Mouse (Mus musculus) testis, adult 2 months (tissue): ENCODE results near the gene Erp29. TPM values are rescaled to one million over a fixed set of nuclear protein-coding genes. Genes with fewer than 3 reads are reported as not detected.

ENCODE experiments used
- H3K27ac ChIP-seq: fragments of 200-500 bp; 2 replicates; pipeline ENCODE4 v1.5.1; 2012; ENCODE audit warnings: low read depth, low read length; ENCODE audit not compliant: control insufficient read depth, insufficient read depth
- H3K27me3 ChIP-seq: fragments of 200-500 bp; 2 replicates; pipeline ENCODE4 v1.6.1; 2012; ENCODE audit warnings: mild to moderate bottlenecking, low read length, moderate library complexity; ENCODE audit not compliant: control insufficient read depth, insufficient read depth
- H3K36me3 ChIP-seq: fragments of 200-500 bp; 2 replicates; pipeline ENCODE4 v1.6.1; 2012; ENCODE audit warnings: mild to moderate bottlenecking, low read length; ENCODE audit not compliant: control insufficient read depth, insufficient read depth
- H3K4me1 ChIP-seq: fragments of 200-500 bp; 2 replicates; pipeline ENCODE4 v1.6.1; 2012; ENCODE audit warnings: low read length; ENCODE audit not compliant: control insufficient read depth, insufficient read depth
- H3K4me3 ChIP-seq: fragments of 200-500 bp; 2 replicates; pipeline ENCODE4 v1.5.1; 2012; ENCODE audit warnings: low read depth, mild to moderate bottlenecking, low read length, moderate library complexity, mixed read lengths; ENCODE audit not compliant: control insufficient read depth
- CTCF ChIP-seq: fragments of 200-500 bp; IDR thresholded peaks from 2 replicates; pipeline ENCODE4 v1.5.1; 2012; ENCODE audit warnings: low read depth, mild to moderate bottlenecking, inconsistent platforms, low read length, moderate library complexity; ENCODE audit not compliant: control insufficient read depth, insufficient read depth, insufficient replicate concordance
- POLR2A ChIP-seq: fragments of 200-500 bp; IDR thresholded peaks from 2 replicates; pipeline ENCODE4 v1.6.1; 2012; ENCODE audit warnings: low read depth, mild to moderate bottlenecking, inconsistent platforms, low read length, moderate library complexity; ENCODE audit not compliant: control insufficient read depth
- polyA plus RNA-seq: library from polyadenylated mRNA; depleted of rRNA; stranded (reverse); fragments of >200 nt; gene quantifications from 2 replicates; pipeline ENCODE4 v1.2.3, GENCODE M21; 2012

Gene Erp29
- polyA plus RNA-seq, 1 experiment = 102 TPM

DNA sequence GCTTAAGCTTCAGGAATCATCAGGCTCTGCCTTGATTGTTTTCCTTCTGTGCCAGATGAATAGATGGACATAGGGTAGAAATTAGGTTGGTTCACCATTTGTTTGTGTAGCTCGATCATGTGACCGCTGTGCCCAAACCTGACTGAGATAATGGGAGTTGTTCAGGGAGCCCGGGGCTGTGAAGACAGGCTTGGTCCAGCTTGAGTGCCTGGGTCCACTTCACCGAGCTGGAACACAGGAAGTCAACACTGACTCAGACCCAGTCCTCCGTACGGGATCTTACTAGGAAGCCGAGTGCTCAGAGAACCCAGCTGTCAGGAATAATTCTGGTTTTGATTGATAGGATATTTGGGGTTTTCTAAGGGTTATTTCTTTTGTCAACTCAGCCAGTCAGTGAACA lies 22.3 kb upstream of the Erp29 start:
- H3K4me3 ChIP-seq = no peak overlapping the region
- TF ChIP-seq CTCF (no peak), POLR2A (no peak)
- no peaks in the 10 kb centered on the region; the same call in 1 of the 2 replicates for H3K36me3 ChIP-seq
- no peaks in the 10 kb centered on the region for H3K4me1 ChIP-seq
- H3K27ac ChIP-seq = no peak overlapping the region
- H3K27me3 ChIP-seq = no peaks in the 10 kb centered on the region

DNA sequence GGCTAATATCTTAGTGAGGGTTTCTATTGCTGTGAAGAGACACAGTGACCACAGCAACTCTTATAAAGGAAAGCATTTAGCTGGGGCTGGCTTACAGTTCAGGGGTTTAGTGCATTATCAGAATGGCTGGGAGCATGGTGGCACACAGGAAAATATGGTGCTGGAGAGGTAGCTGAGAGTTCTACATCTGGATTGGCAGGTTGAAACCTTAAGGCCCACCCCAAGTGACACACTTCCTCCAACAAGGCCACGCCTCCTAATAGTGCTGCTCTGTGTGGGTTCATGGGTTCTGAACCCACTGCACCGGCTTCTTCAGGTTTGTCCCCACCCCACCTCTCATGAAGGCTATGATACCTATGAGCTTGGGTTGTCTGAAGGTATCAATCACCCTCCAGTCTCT lies 20.1 kb upstream of the Erp29 start:
- H3K36me3 ChIP-seq = no peaks in the 10 kb centered on the region; the same call in 1 of the 2 replicates
- no peak overlapping the region for H3K4me3 ChIP-seq
- H3K27ac ChIP-seq = no peak overlapping the region
- no peak for TF ChIP-seq POLR2A
- no peak for TF ChIP-seq CTCF
- no peaks in the 10 kb centered on the region for H3K27me3 ChIP-seq
- H3K4me1 ChIP-seq = no peaks in the 10 kb centered on the region

- TF ChIP-seq CTCF (no peak), POLR2A (no peak)
- H3K36me3 ChIP-seq = no peaks in the 10 kb centered on the region; the same call in 1 of the 2 replicates
- H3K4me3 ChIP-seq = no peak overlapping the region
- no peak overlapping the region for H3K27ac ChIP-seq
- no peaks in the 10 kb centered on the region for H3K4me1 ChIP-seq
- H3K27me3 ChIP-seq = no peaks in the 10 kb centered on the region
Observed at GRCm38 (mm10) chr5:121469566-121469965, 17.3 kb upstream of the Erp29 start.

GRCm38 (mm10) chr5:121463601-121464250 lies 11.4 kb upstream of the Erp29 start:
- Histone ChIP-seq H3K4me1 (no peaks in the 10 kb centered on the region), H3K36me3 (no peaks in the 10 kb centered on the region), H3K27ac (no peak overlapping the region), H3K4me3 (no peak overlapping the region), H3K27me3 (no peaks in the 10 kb centered on the region)
- TF ChIP-seq CTCF (no peak), POLR2A (no peak)

- H3K4me3 ChIP-seq = no peak overlapping the region
- H3K4me1 ChIP-seq = no peaks in the 10 kb centered on the region
- H3K27ac ChIP-seq = no peak overlapping the region
- H3K27me3 ChIP-seq = no peaks in the 10 kb centered on the region
- no peaks in the 10 kb centered on the region for H3K36me3 ChIP-seq
- TF ChIP-seq POLR2A (no peak), CTCF (no peak)
Observed at GRCm38 (mm10) chr5:121462967-121463366, 10.7 kb upstream of the Erp29 start.

- TF ChIP-seq POLR2A (no peak), CTCF (no peak)
- Histone ChIP-seq H3K4me3 (no peak overlapping the region), H3K27me3 (no peaks in the 10 kb centered on the region), H3K36me3 (no peaks in the 10 kb centered on the region), H3K4me1 (no peaks in the 10 kb centered on the region), H3K27ac (no peak overlapping the region)
Observed at GRCm38 (mm10) chr5:121462171-121462502, 9.8 kb upstream of the Erp29 start.

DNA sequence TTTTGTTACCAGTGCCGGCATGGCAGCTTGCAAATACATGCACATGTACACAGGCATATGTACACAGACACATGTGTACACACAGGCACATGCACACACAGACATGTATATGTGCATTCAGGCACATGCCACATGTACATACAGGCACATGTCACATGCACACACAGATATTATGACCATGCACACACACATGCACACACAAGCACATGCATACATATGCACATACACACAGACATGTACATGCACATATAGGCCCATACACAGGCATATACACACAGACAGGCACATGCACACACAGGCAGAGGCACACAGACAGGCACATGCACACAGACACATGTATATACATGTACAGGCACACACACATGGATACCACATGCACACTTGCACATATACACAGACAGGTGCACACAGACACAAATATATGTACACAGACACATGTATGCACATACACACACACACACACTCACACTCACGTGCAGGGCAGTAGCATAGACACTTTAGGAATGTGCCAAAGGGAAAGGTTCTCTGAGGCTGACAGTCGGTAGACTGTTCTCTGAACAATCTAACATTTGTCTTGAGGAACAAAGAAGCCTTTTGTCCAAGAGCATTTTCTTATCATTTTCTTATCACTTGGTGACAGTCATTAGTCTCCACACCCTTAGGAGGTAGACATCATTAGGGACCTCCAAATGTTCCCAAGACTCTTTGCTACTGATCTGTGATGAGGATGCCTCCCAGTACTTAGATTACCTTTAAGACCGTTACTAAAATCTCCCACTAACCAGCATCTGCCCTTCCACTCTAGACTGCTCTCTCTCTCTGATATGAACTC lies 9.2 kb upstream of the Erp29 start:
- H3K4me1 ChIP-seq = no peaks in the 10 kb centered on the region; the same call in 1 of the 2 replicates
- no peak overlapping the region for H3K4me3 ChIP-seq
- H3K27ac ChIP-seq = no peak overlapping the region
- TF ChIP-seq POLR2A (no peak), CTCF (no peak)
- no peaks in the 10 kb centered on the region for H3K36me3 ChIP-seq
- no peaks in the 10 kb centered on the region for H3K27me3 ChIP-seq
